Mouse (Mus musculus): ENCODE measurements around the gene Ttc6.

- no peak for TF ChIP-seq HCFC1 (IDR thresholded peaks at IDR 0.05; ENCODE audit: borderline replicate concordance, insufficient read depth, low read length)
- no peak for TF ChIP-seq CHD2 (IDR thresholded peaks at IDR 0.05; ENCODE audit: low read depth, low read length)
- TF ChIP-seq ZC3H11A (IDR thresholded peaks at IDR 0.05; ENCODE audit: borderline replicate concordance, low read depth, low read length) = no peak
- no peak for TF ChIP-seq MAFK (IDR thresholded peaks at IDR 0.05; ENCODE audit: insufficient read depth, low read depth, low read length)
Observed at GRCm38 (mm10) chr12:57515702-57516377, 48.1 kb upstream of the Ttc6 start.
